Mouse (Mus musculus): ENCODE measurements around the gene M1ap.

DNA sequence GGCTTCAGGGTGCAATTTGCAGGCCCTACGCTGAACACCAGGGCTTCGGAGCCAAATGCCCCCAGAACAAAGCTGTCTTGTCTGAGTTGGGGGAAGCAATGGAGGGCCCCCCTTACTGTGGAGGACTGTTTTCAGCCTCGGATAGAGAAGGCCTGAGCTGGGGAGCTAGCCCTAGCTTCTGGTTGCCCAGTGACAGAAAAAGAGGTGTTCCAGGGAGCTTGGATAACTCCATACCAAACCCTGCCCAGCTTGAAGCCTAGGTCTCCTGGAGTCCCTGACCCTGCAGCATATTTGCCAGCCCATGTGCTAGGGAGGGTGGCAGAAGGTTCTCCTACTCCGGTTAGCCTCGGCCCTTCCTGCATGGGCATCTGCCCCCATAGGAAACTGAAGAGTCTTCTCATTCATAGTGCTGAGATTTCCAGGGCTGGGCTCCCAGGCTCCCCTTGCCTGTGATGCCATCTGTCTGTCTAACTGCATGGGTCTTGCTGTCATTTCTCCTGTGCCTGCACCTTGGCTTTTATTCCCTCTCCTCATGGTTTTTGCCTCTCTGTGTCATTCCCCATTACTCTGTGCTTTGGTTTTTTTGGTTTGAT is 87.9 kb downstream of the M1ap start:
- no peak for TF ChIP-seq TCF12 (IDR thresholded peaks at IDR 0.05; ENCODE audit: insufficient read depth, poor library complexity, severe bottlenecking)
- no peak for TF ChIP-seq POLR2A (IDR thresholded peaks at IDR 0.05; ENCODE audit: insufficient read length, low read depth)
- no peak for TF ChIP-seq E2F4 (IDR thresholded peaks at IDR 0.05; ENCODE audit: insufficient read depth)
